In the genomic region with DNA sequence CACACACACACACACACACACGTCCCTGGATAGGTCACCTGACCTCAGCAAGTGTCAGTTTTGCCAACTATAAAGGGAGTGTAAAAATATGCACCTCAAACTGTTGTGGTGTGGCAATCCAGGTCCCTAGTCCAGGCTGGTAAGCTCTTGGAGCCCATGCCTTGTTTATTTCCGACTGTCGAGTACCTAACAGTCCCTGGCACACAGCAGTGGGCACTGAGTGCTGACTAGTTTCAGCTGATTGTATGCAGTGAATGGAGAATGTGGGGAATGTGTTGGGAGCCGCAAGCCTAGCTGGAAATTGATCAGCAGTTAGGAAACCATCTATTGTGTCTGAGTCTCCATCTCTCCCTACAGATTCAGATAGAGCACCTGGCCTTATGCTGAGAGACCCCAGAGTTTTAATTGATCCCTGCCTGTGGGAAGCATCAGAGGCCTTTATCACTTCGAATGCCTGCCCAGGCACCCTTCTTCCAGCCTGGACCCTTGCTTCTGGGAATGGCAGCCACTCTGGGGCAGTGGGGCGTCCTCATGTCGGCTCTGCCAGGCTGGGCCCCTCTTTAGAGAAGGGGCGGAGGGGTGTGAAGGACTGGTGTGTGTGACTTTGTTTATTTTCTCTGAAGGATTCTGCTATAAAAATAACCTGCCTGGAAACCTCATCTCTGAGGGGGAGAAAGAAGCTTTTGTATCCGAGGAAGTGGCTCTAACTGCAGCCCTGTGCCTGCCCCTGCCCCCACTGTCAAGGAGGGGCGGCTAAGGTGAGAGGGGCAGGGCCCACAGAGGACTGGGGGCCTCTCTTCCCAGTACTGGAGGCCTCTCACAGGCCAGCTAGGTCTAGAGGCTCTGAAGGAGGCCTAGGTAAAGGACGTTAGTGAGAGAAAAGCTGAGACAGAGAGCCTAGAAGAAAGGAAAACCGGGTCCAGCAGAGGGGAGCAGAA, we compare ENCODE assay signal across 12 mouse cellular contexts. TPM values are rescaled to one million over a fixed set of nuclear protein-coding genes. Genes with fewer than 3 reads are reported as not detected.
DNase-seq lines count a peak whose midpoint lies in the region; ATAC-seq and TF ChIP-seq lines count a peak whose summit lies in the region.
"Had no signal": no experiment of that assay in that cellular context is flagged by ENCODE, and none has a peak within 500 bp of the region (broad histone marks: within the 10 kb centered on the region; RNA-seq: fewer than 3 reads in every experiment).

No protein-coding gene starts in this region.

- 0 out of 2 replicates have a peak, but pooled peaks cover 6% of the 10 kb centered on the region for H3K27me3 ChIP-seq in heart, embryonic 12.5 days (replicated peaks)
- H3K27me3 ChIP-seq in heart, embryonic 14.5 days (ENCODE audit: control insufficient read depth, insufficient read depth, low read length) = no peaks in the 10 kb centered on the region
- peaks cover 2% of the 10 kb centered on the region; the same call in 1 of the 2 replicates for H3K27me3 ChIP-seq in lung, embryonic 16.5 days (ENCODE audit: control insufficient read depth, insufficient read depth, low read depth, low read length)
- H3K27me3 ChIP-seq in thymus, adult 2 months (ENCODE audit: control insufficient read depth, insufficient read depth, low read length) = no peaks in the 10 kb centered on the region

- 27% methylated on average over 12 of the region's 12 CpGs for WGBS in heart, embryonic 12.5 days
- 20% methylated on average over 12 of the region's 12 CpGs for WGBS in heart, embryonic 14.5 days
- 20% methylated on average over 12 of the region's 12 CpGs for WGBS in lung, embryonic 16.5 days
- 61% methylated on average over 12 of the region's 12 CpGs for WGBS in thymus, adult 2 months

- H3K4me2 ChIP-seq in heart, embryonic 12.5 days = no peak overlapping the region
- H3K4me2 ChIP-seq in heart, embryonic 14.5 days (ENCODE audit: low read length) = 0 out of 2 replicates have a peak overlapping the region, but pooled peaks have one; percentile 6
- no peak overlapping the region for H3K4me2 ChIP-seq in lung, embryonic 16.5 days (ENCODE audit: low read depth, low read length)
- H3K4me2 ChIP-seq: liver, embryonic 11.5 days had no signal

- no peak for DNase-seq in heart, adult 11 months
- peak; percentile 49 for DNase-seq in brain, embryonic 14.5 days (ENCODE audit: low read depth)
- DNase-seq in thymus, adult 2 months = no peak
- DNase-seq in layer of hippocampus, postnatal 36 days = no peak
- DNase-seq in cerebellum, postnatal 4 days (ENCODE audit: low spot score in 2 of 2) = no peak
- DNase-seq: kidney, adult 18-20 months; spleen, adult 18-20 months had no signal

- H3K27ac ChIP-seq in heart, embryonic 12.5 days (ENCODE audit: poor library complexity, severe bottlenecking) = peak overlapping the region; percentile 44
- H3K27ac ChIP-seq in heart, embryonic 14.5 days (replicated peaks in 1 of 2; ENCODE audit: control insufficient read depth in 1 of 2, insufficient read depth in 1 of 2, low read depth in 2 of 2, low read length in 2 of 2) = peak overlapping the region in 1 of 2 experiments; percentile 34; a peak in 2 of 4 replicates
- H3K27ac ChIP-seq in lung, embryonic 16.5 days (ENCODE audit: low read length) = peak overlapping the region; percentile 81
- no peak overlapping the region for H3K27ac ChIP-seq in thymus, adult 2 months (ENCODE audit: control insufficient read depth, insufficient read depth, low read length)

- no peak for TF ChIP-seq POLR2A in brain, embryonic 14.5 days (IDR thresholded peaks at IDR 0.05; ENCODE audit: borderline replicate concordance, extremely low read depth, insufficient read depth, insufficient read length, poor library complexity, severe bottlenecking)
- no peak for TF ChIP-seq POLR2A in thymus, adult 2 months (IDR thresholded peaks at IDR 0.05; ENCODE audit: control insufficient read depth, extremely low read depth, insufficient read depth, low read length, poor library complexity)

- H3K9ac ChIP-seq in heart, embryonic 12.5 days = peak overlapping the region; percentile 11; the same call in 1 of the 2 replicates
- H3K9ac ChIP-seq in heart, embryonic 14.5 days (ENCODE audit: low read length) = peak overlapping the region; percentile 10
- H3K9ac ChIP-seq in lung, embryonic 16.5 days (ENCODE audit: low read length) = peak overlapping the region; percentile 36

- no peak for TF ChIP-seq CTCF in brain, embryonic 14.5 days (IDR thresholded peaks at IDR 0.05; ENCODE audit: borderline replicate concordance, extremely low read depth, insufficient read depth, insufficient read length)
- no peak for TF ChIP-seq CTCF in thymus, adult 2 months (IDR thresholded peaks at IDR 0.05; ENCODE audit: borderline replicate concordance, control insufficient read depth, extremely low read depth, insufficient read depth, low read length, poor library complexity)

- no peak overlapping the region for H3K4me3 ChIP-seq in heart, embryonic 12.5 days
- no peak overlapping the region for H3K4me3 ChIP-seq in heart, embryonic 14.5 days (ENCODE audit: control insufficient read depth in 1 of 2, insufficient read depth in 1 of 2, low read depth in 1 of 2, low read length in 2 of 2)
- H3K4me3 ChIP-seq in lung, embryonic 16.5 days (ENCODE audit: low read length) = no peak overlapping the region
- H3K4me3 ChIP-seq in thymus, adult 2 months (ENCODE audit: control insufficient read depth, insufficient read depth, low read length) = no peak overlapping the region
- H3K4me3 ChIP-seq: myocyte had no signal

- peaks cover 42% of the 10 kb centered on the region for H3K4me1 ChIP-seq in heart, embryonic 12.5 days (replicated peaks)
- H3K4me1 ChIP-seq in heart, embryonic 14.5 days (ENCODE audit: control insufficient read depth in 2 of 2, insufficient read depth in 2 of 2, low read length in 2 of 2) = peaks cover 29 to 33% of the 10 kb centered on the region in 2 experiments
- H3K4me1 ChIP-seq in lung, embryonic 16.5 days (replicated peaks; ENCODE audit: control insufficient read depth, insufficient read depth, low read length) = peaks cover 22% of the 10 kb centered on the region
- H3K4me1 ChIP-seq in thymus, adult 2 months (replicated peaks; ENCODE audit: control insufficient read depth, insufficient read depth, low read length) = no peaks in the 10 kb centered on the region

- no peaks in the 10 kb centered on the region for H3K9me3 ChIP-seq in heart, embryonic 12.5 days (replicated peaks)
- H3K9me3 ChIP-seq in heart, embryonic 14.5 days (ENCODE audit: control insufficient read depth, low read length) = no peaks in the 10 kb centered on the region
- no peaks in the 10 kb centered on the region for H3K9me3 ChIP-seq in lung, embryonic 16.5 days (ENCODE audit: control insufficient read depth, low read length)

- no peaks in the 10 kb centered on the region; the same call in 1 of the 2 replicates for H3K36me3 ChIP-seq in heart, embryonic 12.5 days
- no peaks in the 10 kb centered on the region for H3K36me3 ChIP-seq in heart, embryonic 14.5 days (ENCODE audit: control insufficient read depth, insufficient read depth, low read length)
- no peaks in the 10 kb centered on the region for H3K36me3 ChIP-seq in lung, embryonic 16.5 days (ENCODE audit: control insufficient read depth, insufficient read depth, low read length)
- no peaks in the 10 kb centered on the region for H3K36me3 ChIP-seq in thymus, adult 2 months (ENCODE audit: control insufficient read depth, insufficient read depth, low read length)

- ATAC-seq in heart, embryonic 12.5 days (ENCODE audit: insufficient number of reproducible peaks, low FRiP score) = no peak
- no peak for ATAC-seq in heart, embryonic 14.5 days (ENCODE audit: insufficient number of reproducible peaks, insufficient read depth, low FRiP score, low read depth)
- ATAC-seq in lung, embryonic 16.5 days (ENCODE audit: low read depth) = peak; percentile 75

RNA-seq across cellular contexts. Expression of a gene that starts 22.7 kb away (rescaled TPM):
- 78.0 and 78.9 TPM in 2 replicates for polyA plus RNA-seq in heart, embryonic 12.5 days (2016; fragmentation: Nextera tagmentation; extraction: Ambion mirVana)
- 60.2 and 78.5 TPM in 2 replicates for polyA plus RNA-seq in brain, embryonic 14.5 days (2012; rRNA removed)
- polyA plus RNA-seq in heart, embryonic 14.5 days (2014; fragmentation: Nextera tagmentation; extraction: Ambion mirVana) = 9.4 and 13.3 TPM in 2 replicates
- polyA plus RNA-seq in lung, embryonic 16.5 days (2015; fragmentation: Nextera tagmentation; extraction: Ambion mirVana) = 17.0 and 19.2 TPM in 2 replicates
- polyA plus RNA-seq in thymus, adult 2 months (2012; rRNA removed) = 0.32 and 0.47 TPM in 2 replicates
- total RNA-seq in layer of hippocampus, postnatal 36 days (2021) = under 1 TPM; 0.47 to 0.48 TPM
